Mouse (Mus musculus): ENCODE results near the gene Oxld1. TPM values are rescaled to one million over a fixed set of nuclear protein-coding genes. Genes with fewer than 3 reads are reported as not detected.

The Oxld1 gene
- polyA plus RNA-seq, 1 experiment, result 23.6 TPM

- H3K27me3 ChIP-seq (ENCODE audit: control insufficient read depth, insufficient read depth, low read length), result no peaks in the 10 kb centered on the region
- H3K4me1 ChIP-seq (ENCODE audit: control insufficient read depth, insufficient read depth, insufficient read length, low read length), result peaks cover 30% of the 10 kb centered on the region
- H3K27ac ChIP-seq (ENCODE audit: insufficient read depth, low read depth, low read length), result peak within 1 kb of the TSS; percentile 94
- under 1% methylated on average over 35 of the region's 35 CpGs for WGBS
- peak within 1 kb of the TSS; percentile 88 for H3K4me3 ChIP-seq (ENCODE audit: low read depth, low read length)
- TF ChIP-seq POLR2A (IDR thresholded peaks at IDR 0.05; ENCODE audit: low read depth, low read length) (peak; percentile 73), CTCF (IDR thresholded peaks at IDR 0.05; ENCODE audit: extremely low read depth, insufficient read length, insufficient replicate concordance, low read depth, low read length) (no peak)
- peaks cover 45% of the 10 kb centered on the region for H3K36me3 ChIP-seq (ENCODE audit: control insufficient read depth, insufficient read depth, low read length)
These were observed 33.6 kb upstream of the Oxld1 start, which contains the start of gene Slc25a10 for GRCm38 (mm10) chr11:120491317-120492023. Slc25a10 (plus strand) TSS chr11:120491840.

DNA sequence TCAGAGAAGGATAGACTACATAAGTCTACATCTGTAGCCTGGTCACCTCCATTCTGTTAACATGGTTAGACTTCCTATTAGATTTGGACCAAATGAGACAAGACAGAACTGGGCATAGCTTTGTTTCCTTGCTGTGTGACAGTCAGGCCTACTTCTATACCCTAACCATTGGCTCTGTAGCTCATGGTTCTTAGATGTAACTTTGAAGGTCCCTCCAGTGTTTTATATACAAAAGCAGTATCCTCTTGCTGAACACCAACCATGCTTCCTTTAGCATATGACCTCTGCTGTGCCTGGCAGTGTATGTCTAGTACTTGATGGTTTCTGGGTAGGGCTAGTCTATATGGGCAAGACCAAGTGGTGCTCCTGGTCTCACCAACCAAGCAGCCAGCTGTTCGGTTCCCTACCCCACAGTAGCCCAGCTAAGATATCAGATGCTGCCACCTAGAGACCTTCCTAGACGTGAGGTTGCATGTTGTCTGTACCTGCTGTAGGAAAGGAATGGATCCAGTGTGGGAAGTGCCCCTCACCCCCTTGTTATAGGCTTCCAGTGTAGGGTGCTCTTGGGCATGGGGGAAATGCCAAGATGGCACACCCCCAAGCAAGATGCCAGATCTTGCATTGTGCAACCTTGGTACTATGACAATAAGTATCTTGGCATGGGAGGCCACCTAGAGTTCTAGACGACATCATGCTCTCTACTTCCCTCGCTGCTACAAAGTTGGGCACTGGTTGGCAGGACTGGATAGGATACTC lies 32.6 kb upstream of the Oxld1 start:
- peaks cover 41% of the 10 kb centered on the region for H3K36me3 ChIP-seq (ENCODE audit: control insufficient read depth, insufficient read depth, low read length)
- H3K27me3 ChIP-seq (ENCODE audit: control insufficient read depth, insufficient read depth, low read length), result no peaks in the 10 kb centered on the region
- peaks cover 30% of the 10 kb centered on the region for H3K4me1 ChIP-seq (ENCODE audit: control insufficient read depth, insufficient read depth, insufficient read length, low read length)
- peak overlapping the region; percentile 94 for H3K27ac ChIP-seq (ENCODE audit: insufficient read depth, low read depth, low read length)
- no peak for TF ChIP-seq CTCF (IDR thresholded peaks at IDR 0.05; ENCODE audit: extremely low read depth, insufficient read length, insufficient replicate concordance, low read depth, low read length)
- no peak for TF ChIP-seq POLR2A (IDR thresholded peaks at IDR 0.05; ENCODE audit: low read depth, low read length)
- 21% methylated on average over 4 of the region's 4 CpGs for WGBS
- H3K4me3 ChIP-seq (ENCODE audit: low read depth, low read length), result no peak overlapping the region

DNA sequence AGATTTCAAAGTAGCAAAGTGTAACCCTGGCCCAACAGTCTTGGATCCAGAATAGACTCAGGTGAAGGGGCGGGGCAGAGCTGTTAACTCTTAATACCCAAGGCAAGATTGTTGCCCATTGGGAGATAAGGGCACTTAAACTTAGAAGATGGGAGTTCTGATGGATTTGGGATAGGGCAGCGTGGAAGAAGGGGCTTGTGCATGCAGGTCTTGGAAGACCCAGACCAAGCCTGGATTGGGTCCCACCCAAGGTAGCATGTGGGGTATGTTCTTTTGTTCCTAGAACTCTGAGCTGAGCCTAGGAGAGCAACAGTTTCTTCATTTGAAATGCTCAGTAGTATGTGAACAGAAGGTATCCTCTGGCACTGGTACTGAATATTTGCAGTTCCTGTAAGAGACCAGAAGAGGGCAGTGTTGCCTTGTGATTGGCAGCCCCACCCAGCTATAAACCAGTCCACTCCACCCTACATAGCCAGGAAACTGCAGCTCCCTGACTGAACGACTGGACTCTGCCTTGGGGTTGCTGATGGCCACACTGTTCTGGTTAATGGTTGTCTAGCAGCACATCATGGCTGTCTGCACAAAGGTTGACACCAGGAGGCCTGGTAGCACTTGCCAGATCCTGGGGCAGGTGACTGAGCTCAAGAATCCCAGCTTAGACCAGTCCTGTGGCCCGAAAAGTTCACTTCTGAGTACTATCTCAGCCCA lies 31.3 kb upstream of the Oxld1 start:
- Histone ChIP-seq H3K4me3 (ENCODE audit: low read depth, low read length) (no peak overlapping the region), H3K27ac (ENCODE audit: insufficient read depth, low read depth, low read length) (peak overlapping the region; percentile 94), H3K4me1 (ENCODE audit: control insufficient read depth, insufficient read depth, insufficient read length, low read length) (peaks cover 30% of the 10 kb centered on the region), H3K27me3 (ENCODE audit: control insufficient read depth, insufficient read depth, low read length) (no peaks in the 10 kb centered on the region), H3K36me3 (ENCODE audit: control insufficient read depth, insufficient read depth, low read length) (peaks cover 29% of the 10 kb centered on the region)
- TF ChIP-seq POLR2A (IDR thresholded peaks at IDR 0.05; ENCODE audit: low read depth, low read length), result peak; percentile 44; the same call in 1 of the 2 replicates
- TF ChIP-seq CTCF (IDR thresholded peaks at IDR 0.05; ENCODE audit: extremely low read depth, insufficient read length, insufficient replicate concordance, low read depth, low read length), result peak; percentile 71; the same call in 1 of the 2 replicates
- 33% methylated on average over 4 of the region's 4 CpGs for WGBS

DNA sequence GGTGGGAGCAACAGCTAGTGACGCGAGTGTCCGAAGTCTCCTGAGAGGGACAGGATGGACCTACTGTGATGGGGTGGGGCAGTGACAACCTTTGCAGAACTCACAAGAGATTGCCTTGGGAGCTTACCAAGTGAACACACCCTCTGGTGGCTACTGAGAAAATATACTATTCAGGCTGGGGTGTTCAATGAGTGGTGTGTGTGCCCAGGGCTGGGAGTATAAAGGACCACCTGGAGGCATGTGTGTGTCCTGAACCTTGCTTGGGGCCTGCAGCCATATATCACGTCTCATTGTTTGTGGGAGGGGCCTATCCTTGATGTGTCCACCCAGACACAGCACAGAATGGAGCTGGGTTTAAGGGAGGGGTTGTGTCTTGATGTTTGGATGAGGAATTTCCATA lies 30.6 kb upstream of the Oxld1 start:
- peak; percentile 8; the same call in 1 of the 2 replicates for TF ChIP-seq CTCF (IDR thresholded peaks at IDR 0.05; ENCODE audit: extremely low read depth, insufficient read length, insufficient replicate concordance, low read depth, low read length)
- no peak for TF ChIP-seq POLR2A (IDR thresholded peaks at IDR 0.05; ENCODE audit: low read depth, low read length)
- peaks cover 28% of the 10 kb centered on the region for H3K36me3 ChIP-seq (ENCODE audit: control insufficient read depth, insufficient read depth, low read length)
- H3K4me3 ChIP-seq (ENCODE audit: low read depth, low read length), result no peak overlapping the region
- no peaks in the 10 kb centered on the region for H3K27me3 ChIP-seq (ENCODE audit: control insufficient read depth, insufficient read depth, low read length)
- H3K4me1 ChIP-seq (ENCODE audit: control insufficient read depth, insufficient read depth, insufficient read length, low read length), result peaks cover 28% of the 10 kb centered on the region
- WGBS, result 45% methylated on average over 4 of the region's 4 CpGs
- H3K27ac ChIP-seq (ENCODE audit: insufficient read depth, low read depth, low read length), result peak overlapping the region; percentile 70

- TF ChIP-seq CTCF (IDR thresholded peaks at IDR 0.05; ENCODE audit: extremely low read depth, insufficient read length, insufficient replicate concordance, low read depth, low read length) (no peak), POLR2A (IDR thresholded peaks at IDR 0.05; ENCODE audit: low read depth, low read length) (no peak)
- peaks cover 54% of the 10 kb centered on the region for H3K36me3 ChIP-seq (ENCODE audit: control insufficient read depth, insufficient read depth, low read length)
- H3K4me1 ChIP-seq (ENCODE audit: control insufficient read depth, insufficient read depth, insufficient read length, low read length), result peaks cover 16% of the 10 kb centered on the region; the same call in 1 of the 2 replicates
- H3K4me3 ChIP-seq (ENCODE audit: low read depth, low read length), result peak overlapping the region; percentile 88
- peak overlapping the region; percentile 23 for H3K27ac ChIP-seq (ENCODE audit: insufficient read depth, low read depth, low read length)
- H3K27me3 ChIP-seq (ENCODE audit: control insufficient read depth, insufficient read depth, low read length), result no peaks in the 10 kb centered on the region
- 2% methylated on average over 10 of the region's 10 CpGs for WGBS
These were observed 27.4 kb upstream of the Oxld1 start for GRCm38 (mm10) chr11:120485251-120485650.

DNA sequence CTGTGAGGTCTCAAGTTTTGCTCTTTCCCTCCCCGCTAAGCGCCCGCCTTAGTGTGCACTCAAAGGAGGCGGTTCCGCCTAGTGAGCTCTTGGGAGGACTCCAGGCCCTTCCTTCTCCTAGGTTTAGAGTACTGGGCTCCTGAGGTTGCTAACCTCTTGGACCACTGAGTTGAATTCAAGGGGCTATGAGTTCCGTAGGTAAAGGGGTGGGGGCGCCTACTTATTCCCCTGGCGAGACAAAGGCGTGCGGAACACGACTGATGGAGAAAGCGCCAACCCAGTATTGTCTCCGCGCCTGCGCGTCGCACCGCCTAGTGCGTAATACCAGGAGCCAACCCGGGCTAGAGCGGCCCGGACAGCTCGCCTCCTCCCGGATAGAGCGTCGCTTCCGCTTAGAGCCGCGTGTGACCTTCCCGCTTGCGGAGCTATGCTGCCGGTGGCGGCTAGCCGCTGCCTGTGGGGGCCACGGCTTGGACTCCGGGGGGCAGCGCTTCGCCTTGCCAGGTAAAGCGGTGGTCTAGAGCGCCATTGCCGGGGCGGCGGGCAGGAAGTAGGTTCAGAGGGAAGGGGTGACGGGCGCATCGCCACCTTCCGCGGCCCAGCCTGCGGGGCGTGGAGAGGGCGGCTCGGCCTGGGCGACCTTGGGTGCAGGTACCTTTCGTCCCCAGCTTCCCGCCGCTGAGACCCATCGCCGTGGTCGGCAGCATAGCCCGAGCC lies 26.6 kb upstream of the Oxld1 start, which contains the start of gene Mrpl12:
Gene Mrpl12 (plus strand): TSS at position 349 of the 717 bp plus-strand sequence.
- no peaks in the 10 kb centered on the region for H3K27me3 ChIP-seq (ENCODE audit: control insufficient read depth, insufficient read depth, low read length)
- under 1% methylated on average over 60 of the region's 60 CpGs for WGBS
- peaks cover 8% of the 10 kb centered on the region; the same call in 1 of the 2 replicates for H3K4me1 ChIP-seq (ENCODE audit: control insufficient read depth, insufficient read depth, insufficient read length, low read length)
- peak within 1 kb of the TSS; percentile 88 for H3K4me3 ChIP-seq (ENCODE audit: low read depth, low read length)
- peaks cover 61% of the 10 kb centered on the region for H3K36me3 ChIP-seq (ENCODE audit: control insufficient read depth, insufficient read depth, low read length)
- peak within 1 kb of the TSS; percentile 23 for H3K27ac ChIP-seq (ENCODE audit: insufficient read depth, low read depth, low read length)
- TF ChIP-seq CTCF (IDR thresholded peaks at IDR 0.05; ENCODE audit: extremely low read depth, insufficient read length, insufficient replicate concordance, low read depth, low read length), result 0 out of 2 replicates have a peak, but pooled peaks have one; percentile 3
- TF ChIP-seq POLR2A (IDR thresholded peaks at IDR 0.05; ENCODE audit: low read depth, low read length), result peak; percentile 61
